Mouse (Mus musculus) embryo, embryonic 10.5 days (tissue): ENCODE data around the gene Ssr3.

Experiments
- DNase-seq: peaks from one replicate; pipeline ENCODE4 v3.0.0-alpha.2; 2015; ENCODE audit warnings: low spot score

Gene Ssr3

GRCm38 (mm10) chr3:65374729-65375128 lies 17.7 kb downstream of the Ssr3 start:
- no peak for DNase-seq

DNA sequence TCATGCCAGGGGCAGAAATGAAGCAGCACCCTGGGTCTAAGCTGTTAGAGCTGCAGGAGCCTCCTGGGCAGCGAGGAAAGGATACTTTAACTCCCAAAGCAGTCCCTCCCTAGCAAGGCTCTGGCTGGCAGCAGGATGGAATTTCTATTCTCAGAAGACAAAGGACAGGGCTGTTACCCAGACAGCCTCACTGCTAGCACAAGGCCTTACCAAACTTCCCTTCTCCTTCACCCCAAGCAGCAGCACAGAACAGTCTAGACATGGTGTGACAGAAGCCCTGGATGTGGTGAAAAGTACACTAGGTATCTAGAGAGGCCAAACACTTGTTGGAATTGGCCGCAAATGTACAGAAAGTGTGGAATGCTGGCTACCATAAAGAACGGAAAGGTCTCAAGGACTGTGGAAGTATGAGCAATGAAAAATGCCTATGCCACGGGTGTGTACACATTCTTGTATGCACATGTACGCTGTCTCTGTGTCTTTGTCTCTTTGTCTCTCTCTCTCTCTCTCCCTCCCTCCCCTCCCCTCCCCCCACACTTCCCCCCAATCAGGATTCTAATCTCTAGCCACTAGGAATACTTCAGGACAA lies 18.7 kb downstream of the Ssr3 start:
- no peak for DNase-seq

DNA sequence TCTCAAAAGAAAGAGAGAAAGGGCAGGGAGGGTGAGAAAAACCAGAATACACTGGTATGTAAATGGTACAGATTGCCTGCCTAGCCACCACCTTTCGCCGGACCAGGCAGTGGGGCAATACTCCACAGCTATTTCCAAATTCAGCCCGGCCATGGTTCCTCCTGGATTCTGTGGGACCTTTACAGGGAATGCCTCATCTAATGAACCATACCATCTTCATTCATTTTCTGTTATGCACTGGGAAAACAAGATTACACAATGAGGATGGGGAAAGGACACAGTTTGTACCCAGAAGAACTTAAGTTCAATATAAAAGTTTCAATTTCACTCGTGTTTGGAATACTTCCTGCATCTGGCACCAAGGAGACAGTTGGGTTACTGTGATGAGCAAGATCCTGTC lies 19.9 kb downstream of the Ssr3 start:
- no peak for DNase-seq

DNA sequence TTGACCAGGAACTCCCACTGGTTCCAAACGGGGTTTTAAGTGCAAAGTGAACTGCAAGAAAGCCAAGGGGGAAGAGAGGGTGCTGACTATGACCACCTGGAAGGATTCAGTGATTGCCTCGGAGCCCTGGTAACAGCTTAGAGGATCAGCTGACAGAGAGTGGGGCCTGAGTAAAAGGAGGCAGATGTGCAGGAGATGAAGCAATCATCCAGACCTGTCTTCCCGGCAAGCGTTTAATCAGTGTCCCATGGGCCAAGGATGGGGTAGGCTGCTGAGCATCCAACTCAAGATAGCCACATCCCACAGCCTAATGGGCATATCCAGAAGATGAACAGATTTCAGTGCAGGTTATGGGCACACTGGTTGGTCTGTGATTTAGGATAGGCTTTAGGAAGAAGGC lies 24.5 kb downstream of the Ssr3 start:
- no peak for DNase-seq

DNA sequence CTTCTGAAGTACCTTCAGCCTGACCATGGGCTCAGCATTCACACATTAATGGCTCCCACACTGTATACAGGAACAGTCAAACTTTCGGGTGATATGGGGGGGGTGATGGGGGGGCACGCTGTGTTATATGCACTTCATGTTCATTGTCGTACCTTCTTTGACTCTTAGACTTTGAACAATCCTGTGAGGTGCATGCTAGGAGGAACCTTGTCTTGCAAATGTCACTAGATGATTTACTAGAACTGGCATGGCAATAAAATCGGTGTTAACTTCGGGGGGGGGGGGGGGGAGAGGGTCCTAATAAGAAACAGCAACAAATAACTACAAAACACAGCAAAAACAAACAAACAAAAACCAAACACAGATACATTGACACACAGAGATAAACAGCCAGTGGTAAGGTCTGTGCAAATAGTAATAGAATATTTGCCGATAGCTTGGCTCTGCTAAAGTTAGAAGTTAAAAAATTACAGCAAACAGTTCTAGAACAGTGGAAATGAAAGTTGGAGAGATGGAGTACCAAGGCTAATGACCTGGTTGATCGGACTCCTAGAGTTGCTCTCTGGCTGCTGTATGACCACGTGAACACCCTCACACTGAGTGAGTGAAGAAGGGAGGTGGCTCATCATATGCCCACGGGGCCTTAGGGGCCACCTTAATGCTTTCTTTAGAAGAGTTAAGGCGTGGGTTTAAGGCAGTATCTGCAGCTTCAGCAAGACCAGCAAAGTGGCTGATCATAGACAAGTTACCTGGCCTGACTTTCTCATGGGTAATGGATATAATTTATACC lies 26.3 kb downstream of the Ssr3 start:
- no peak for DNase-seq

GRCm38 (mm10) chr3:65365184-65365583 lies 27.2 kb downstream of the Ssr3 start:
- DNase-seq, result peak; percentile 35

- no peak for DNase-seq
Observed at GRCm38 (mm10) chr3:65363438-65363837, 29.0 kb downstream of the Ssr3 start.

GRCm38 (mm10) chr3:65360163-65360969 lies 32.1 kb downstream of the Ssr3 start:
- peak; percentile 34 for DNase-seq

DNA sequence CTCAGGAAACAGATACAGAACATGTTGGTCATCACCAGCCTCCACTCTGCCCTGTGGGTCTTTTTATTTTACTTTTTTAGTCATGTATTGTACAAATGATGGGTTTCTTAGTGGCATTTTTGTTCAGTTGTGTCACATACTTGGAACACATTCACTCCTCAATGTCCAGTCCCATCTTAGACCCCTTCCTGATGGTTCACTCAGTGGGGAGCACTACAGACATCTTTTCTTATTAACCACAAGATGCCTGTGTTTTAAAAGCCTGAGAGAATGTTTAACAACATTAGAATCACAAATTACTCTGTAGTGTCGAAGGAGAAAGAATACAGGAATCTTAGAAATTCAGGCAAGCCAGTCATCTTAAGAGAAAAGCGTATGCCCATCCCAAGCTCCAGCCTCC lies 33.6 kb downstream of the Ssr3 start:
- no peak for DNase-seq

DNA sequence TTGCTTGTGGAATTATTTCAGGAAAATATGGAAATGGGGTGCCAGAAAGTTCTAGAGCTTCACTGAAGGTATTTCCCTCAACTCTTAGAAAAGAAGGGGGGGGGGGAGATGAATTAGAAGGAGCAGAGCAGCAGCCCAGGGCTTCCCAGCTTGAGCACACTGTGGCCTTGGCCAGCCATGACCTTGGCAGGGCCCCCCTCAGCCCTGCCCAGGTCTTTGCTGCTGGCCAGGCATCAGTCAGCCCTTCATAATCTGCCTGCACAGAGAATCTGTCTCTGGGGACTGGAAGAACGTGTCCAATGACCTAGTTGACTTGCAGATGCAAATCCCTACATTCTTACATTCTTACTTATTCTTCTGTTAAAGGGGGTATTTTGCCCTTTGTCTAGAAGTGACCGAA lies 34.1 kb downstream of the Ssr3 start:
- DNase-seq, result no peak

DNA sequence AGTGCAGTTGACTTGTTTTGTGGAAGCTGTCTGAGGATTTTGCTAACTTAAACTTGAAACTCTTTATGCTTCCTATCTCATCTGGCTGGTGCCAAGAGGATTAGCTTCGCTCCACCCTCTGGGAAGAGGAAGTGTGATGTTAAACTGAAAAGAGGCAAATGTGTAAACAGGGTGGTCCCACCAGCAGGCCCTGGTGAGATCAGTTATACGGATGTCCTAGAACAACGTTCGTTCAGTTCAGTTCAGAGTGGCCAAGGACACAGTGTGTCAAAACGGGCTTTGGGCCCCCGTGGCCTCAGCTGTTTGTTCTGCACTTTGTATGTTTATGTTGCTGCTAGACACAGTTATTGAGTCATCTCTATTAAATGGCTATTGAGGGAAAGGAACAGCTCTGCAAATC lies 36.9 kb downstream of the Ssr3 start:
- no peak for DNase-seq

- DNase-seq, result no peak
Observed at GRCm38 (mm10) chr3:65353263-65354037, 39.0 kb downstream of the Ssr3 start.

DNA sequence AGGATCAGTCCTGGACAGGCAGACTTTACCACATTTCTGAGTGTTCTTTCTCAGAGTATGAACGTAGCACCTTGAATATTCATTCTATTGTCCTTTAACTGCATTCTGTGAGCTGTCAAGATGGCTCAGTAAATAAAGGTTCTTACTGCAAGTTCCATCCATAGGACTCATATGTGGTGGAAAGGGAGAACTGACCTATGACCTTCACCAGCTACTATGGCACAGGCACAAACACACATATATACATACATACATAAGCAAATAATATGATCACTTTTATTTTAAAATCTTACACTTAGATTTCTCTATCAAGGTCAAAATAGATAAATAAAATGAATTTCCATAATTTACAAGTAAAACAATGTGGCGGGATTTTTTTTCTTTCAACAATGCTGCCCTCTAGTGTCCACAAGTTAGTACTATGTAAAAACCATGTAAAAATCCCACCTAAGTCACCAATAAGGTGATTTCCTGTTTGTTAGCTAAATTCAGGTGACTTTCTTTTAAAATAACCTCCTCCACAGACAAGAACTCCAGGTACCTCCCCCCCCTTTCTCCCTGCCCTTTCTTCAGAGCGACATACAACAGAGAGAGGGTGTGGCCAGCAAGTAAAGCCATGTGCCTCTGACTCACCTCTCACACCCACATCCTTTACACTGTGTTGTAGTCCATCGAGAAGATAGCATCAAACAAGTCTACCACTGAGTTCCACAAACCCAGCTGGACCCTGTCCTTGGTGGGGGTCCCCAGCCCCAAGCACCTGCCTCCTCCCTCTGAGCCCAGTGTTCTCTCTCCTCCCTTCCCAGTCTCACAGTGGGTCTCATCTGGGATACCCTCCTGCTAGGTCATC lies 39.9 kb downstream of the Ssr3 start:
- peak; percentile 65 for DNase-seq

GRCm38 (mm10) chr3:65346176-65346575 lies 46.2 kb downstream of the Ssr3 start:
- no peak for DNase-seq

- no peak for DNase-seq
Observed at GRCm38 (mm10) chr3:65340173-65340951, 52.1 kb downstream of the Ssr3 start.

DNA sequence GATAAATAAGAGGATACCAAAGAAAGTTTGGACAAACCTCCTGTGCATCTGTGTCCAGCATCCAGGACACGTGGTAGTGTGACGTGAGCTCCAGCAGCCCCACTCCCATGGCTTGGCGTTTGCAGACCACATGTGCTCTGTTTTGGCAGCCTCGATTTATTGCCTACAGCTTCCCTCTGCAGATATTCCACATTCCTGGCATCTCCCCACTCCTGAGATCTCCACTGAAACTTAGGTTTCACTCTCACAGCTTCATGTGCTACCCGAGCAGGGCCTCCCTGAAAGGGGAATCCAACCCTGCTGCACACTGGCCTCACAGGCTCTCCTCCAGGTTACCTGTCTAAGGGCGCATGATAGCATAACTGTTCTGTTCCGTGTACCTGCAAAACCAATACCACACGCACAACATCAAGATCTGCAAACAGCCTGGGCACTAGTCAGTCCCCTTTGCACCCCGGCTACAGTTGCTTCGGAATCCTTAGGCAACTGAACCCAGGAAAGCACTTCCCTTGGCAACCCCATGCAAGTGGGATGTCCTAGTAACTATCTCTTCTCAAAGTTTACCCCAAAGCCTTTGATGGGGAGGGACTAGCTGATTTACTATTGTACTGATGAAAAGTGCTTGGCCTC lies 54.5 kb downstream of the Ssr3 start:
- DNase-seq, result no peak
